ENCODE assay signal across 8 mouse cellular contexts in the genomic region with DNA sequence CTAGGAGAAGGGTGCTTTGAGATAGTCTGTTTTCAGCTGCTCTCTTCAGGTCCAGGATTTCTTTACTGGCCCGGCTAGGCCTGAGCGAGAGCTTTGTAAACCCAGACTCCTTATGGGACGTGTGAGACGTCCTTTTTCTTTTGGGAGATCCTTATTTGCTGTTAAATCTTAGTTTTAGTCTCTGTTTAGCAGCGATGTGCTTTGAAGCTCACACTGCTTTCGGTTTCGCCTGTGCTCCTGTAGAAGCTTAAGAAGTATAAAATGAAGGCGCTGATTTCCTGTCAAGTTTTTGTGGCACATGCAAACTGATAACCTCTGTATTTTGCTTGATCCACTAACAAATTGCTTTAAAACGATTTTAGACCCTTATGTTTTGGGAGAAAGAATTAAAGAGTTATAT. TPM values are rescaled to one million over a fixed set of nuclear protein-coding genes. Genes with fewer than 3 reads are reported as not detected.
DNase-seq lines count a peak whose midpoint lies in the region; ATAC-seq and TF ChIP-seq lines count a peak whose summit lies in the region.

No protein-coding gene starts in this region.

- peak overlapping the region; percentile 89 for H3K4me3 ChIP-seq in lung, embryonic 15.5 days
- peak overlapping the region; percentile 74 for H3K4me3 ChIP-seq in embryonic facial prominence, embryonic 12.5 days
- peak overlapping the region; percentile 86 for H3K4me3 ChIP-seq in limb, embryonic 12.5 days (replicated peaks)
- peak overlapping the region; percentile 99 for H3K4me3 ChIP-seq in small intestine, adult 2 months (ENCODE audit: low read depth, low read length)

- no peak for ATAC-seq in lung, embryonic 15.5 days (ENCODE audit: borderline replicate concordance, extremely low read depth, low FRiP score, low TSS enrichment)
- no peak for ATAC-seq in embryonic facial prominence, embryonic 12.5 days (ENCODE audit: insufficient number of reproducible peaks, insufficient read depth, low FRiP score, low TSS enrichment)
- no peak for ATAC-seq in limb, embryonic 12.5 days (ENCODE audit: insufficient number of reproducible peaks, insufficient read depth, low FRiP score, low TSS enrichment, low read depth)

- peaks cover 28% of the 10 kb centered on the region for H3K36me3 ChIP-seq in lung, embryonic 15.5 days
- peaks cover 27% of the 10 kb centered on the region for H3K36me3 ChIP-seq in embryonic facial prominence, embryonic 12.5 days
- peaks cover 32% of the 10 kb centered on the region for H3K36me3 ChIP-seq in limb, embryonic 12.5 days
- H3K36me3 ChIP-seq in small intestine, adult 2 months (ENCODE audit: control insufficient read depth, insufficient read depth, low read length), result peaks cover 24% of the 10 kb centered on the region

- H3K9me3 ChIP-seq in lung, embryonic 15.5 days, result no peaks in the 10 kb centered on the region
- no peaks in the 10 kb centered on the region for H3K9me3 ChIP-seq in embryonic facial prominence, embryonic 12.5 days
- no peaks in the 10 kb centered on the region for H3K9me3 ChIP-seq in limb, embryonic 12.5 days

- peak overlapping the region; percentile 56 for H3K4me2 ChIP-seq in lung, embryonic 15.5 days
- peak overlapping the region; percentile 61 for H3K4me2 ChIP-seq in embryonic facial prominence, embryonic 12.5 days (replicated peaks)
- peak overlapping the region; percentile 70 for H3K4me2 ChIP-seq in limb, embryonic 12.5 days

- no peaks in the 10 kb centered on the region for H3K27me3 ChIP-seq in lung, embryonic 15.5 days
- no peaks in the 10 kb centered on the region for H3K27me3 ChIP-seq in embryonic facial prominence, embryonic 12.5 days
- no peaks in the 10 kb centered on the region for H3K27me3 ChIP-seq in limb, embryonic 12.5 days
- H3K27me3 ChIP-seq in small intestine, adult 2 months (ENCODE audit: control insufficient read depth, insufficient read depth, low read length), result no peaks in the 10 kb centered on the region

- under 1% methylated on average over 9 of the region's 9 CpGs for WGBS in lung, embryonic 15.5 days
- WGBS in embryonic facial prominence, embryonic 12.5 days, result 1% methylated on average over 9 of the region's 9 CpGs
- 2% methylated on average over 9 of the region's 9 CpGs for WGBS in limb, embryonic 12.5 days
- under 1% methylated on average over 9 of the region's 9 CpGs for WGBS in small intestine, adult 2 months

- 0 out of 2 replicates have a peak, but pooled peaks cover 5% of the 10 kb centered on the region for H3K4me1 ChIP-seq in lung, embryonic 15.5 days
- H3K4me1 ChIP-seq in embryonic facial prominence, embryonic 12.5 days, result peaks cover 6% of the 10 kb centered on the region; the same call in 1 of the 2 replicates
- peaks cover 4% of the 10 kb centered on the region; the same call in 1 of the 2 replicates for H3K4me1 ChIP-seq in limb, embryonic 12.5 days (replicated peaks)
- H3K4me1 ChIP-seq in small intestine, adult 2 months (ENCODE audit: control insufficient read depth, insufficient read depth, insufficient read length, low read length), result peaks cover 3% of the 10 kb centered on the region; the same call in 1 of the 2 replicates

- TF ChIP-seq CTCF in small intestine, adult 2 months (IDR thresholded peaks at IDR 0.05; ENCODE audit: extremely low read depth, insufficient read length, insufficient replicate concordance, low read depth, low read length), result no peak

- no peak for DNase-seq in lung, postnatal 10 days
- DNase-seq in right cerebral cortex, postnatal 14 days, result no peak
- DNase-seq in cerebellum, adult 18-20 months, result no peak
- DNase-seq in frontal cortex, postnatal 25 days (ENCODE audit: low spot score in 2 of 2), result no peak

- TF ChIP-seq POLR2A in small intestine, adult 2 months (IDR thresholded peaks at IDR 0.05; ENCODE audit: low read depth, low read length), result no peak

- peak overlapping the region; percentile 88 for H3K9ac ChIP-seq in lung, embryonic 15.5 days
- H3K9ac ChIP-seq in embryonic facial prominence, embryonic 12.5 days, result peak overlapping the region; percentile 88
- H3K9ac ChIP-seq in limb, embryonic 12.5 days (replicated peaks), result peak overlapping the region; percentile 80

- H3K27ac ChIP-seq in lung, embryonic 15.5 days, result peak overlapping the region; percentile 42; the same call in 1 of the 2 replicates
- H3K27ac ChIP-seq in embryonic facial prominence, embryonic 12.5 days, result 0 out of 2 replicates have a peak overlapping the region, but pooled peaks have one; percentile 25
- peak overlapping the region; percentile 41; the same call in 1 of the 2 replicates for H3K27ac ChIP-seq in limb, embryonic 12.5 days
- H3K27ac ChIP-seq in small intestine, adult 2 months (ENCODE audit: insufficient read depth, low read depth, low read length), result peak overlapping the region; percentile 85

RNA-seq across cellular contexts. Expression of a gene that starts 0.5 kb away (rescaled TPM):
- 204 and 207 TPM in 2 replicates for polyA plus RNA-seq in lung, embryonic 15.5 days (2015; fragmentation: Nextera tagmentation; extraction: Ambion mirVana)
- polyA plus RNA-seq in embryonic facial prominence, embryonic 12.5 days (2016; fragmentation: Nextera tagmentation; extraction: Ambion mirVana), result 181 and 186 TPM in 2 replicates
- 193 TPM in 2 replicates for polyA plus RNA-seq in limb, embryonic 12.5 days (2016; fragmentation: Nextera tagmentation; extraction: Ambion mirVana)
- polyA plus RNA-seq in small intestine, adult 2 months (2012; rRNA removed), result 11.8 and 24.8 TPM in 2 replicates

RNA-seq across cellular contexts. Expression of a gene that starts 0.6 kb away (rescaled TPM):
- polyA plus RNA-seq in lung, embryonic 15.5 days (2015; fragmentation: Nextera tagmentation; extraction: Ambion mirVana), result 108 and 109 TPM in 2 replicates
- polyA plus RNA-seq in embryonic facial prominence, embryonic 12.5 days (2016; fragmentation: Nextera tagmentation; extraction: Ambion mirVana), result 116 and 117 TPM in 2 replicates
- 111 and 118 TPM in 2 replicates for polyA plus RNA-seq in limb, embryonic 12.5 days (2016; fragmentation: Nextera tagmentation; extraction: Ambion mirVana)
- polyA plus RNA-seq in small intestine, adult 2 months (2012; rRNA removed), result 1.8 and 2.4 TPM in 2 replicates

RNA-seq across cellular contexts. Expression of a gene that starts 16.4 kb away (rescaled TPM):
- 25.8 and 26.2 TPM in 2 replicates for polyA plus RNA-seq in lung, embryonic 15.5 days (2015; fragmentation: Nextera tagmentation; extraction: Ambion mirVana)
- 30.4 and 30.6 TPM in 2 replicates for polyA plus RNA-seq in embryonic facial prominence, embryonic 12.5 days (2016; fragmentation: Nextera tagmentation; extraction: Ambion mirVana)
- 33.2 and 34.2 TPM in 2 replicates for polyA plus RNA-seq in limb, embryonic 12.5 days (2016; fragmentation: Nextera tagmentation; extraction: Ambion mirVana)
- polyA plus RNA-seq in small intestine, adult 2 months (2012; rRNA removed), result 0.95 and 1.6 TPM in 2 replicates

Comparison
In these comparisons a context has a peak if more than half of its experiments do, and no peak if none do; other contexts are left out.
1. H3K27ac ChIP-seq: peak in every context shown above with its lines; median percentile 85 in small intestine, adult 2 months; 42 in lung, embryonic 15.5 days; 41 in limb, embryonic 12.5 days; 25 in embryonic facial prominence, embryonic 12.5 days.
2. RNA of a gene that starts 0.6 kb away (polyA plus RNA-seq): 116 to 117 TPM in embryonic facial prominence, embryonic 12.5 days, 111 to 118 TPM in limb, embryonic 12.5 days and 108 to 109 TPM in lung, embryonic 15.5 days; 1.8 to 2.4 TPM in small intestine, adult 2 months; every median in the first group is over 10 times any median in the second.
3. RNA of a gene that starts 16.4 kb away (polyA plus RNA-seq): 33.2 to 34.2 TPM in limb, embryonic 12.5 days, 30.4 to 30.6 TPM in embryonic facial prominence, embryonic 12.5 days and 25.8 to 26.2 TPM in lung, embryonic 15.5 days; 0.95 to 1.6 TPM in small intestine, adult 2 months; every median in the first group is over 10 times any median in the second.
4. Peak in every context shown above with its lines, with median percentiles within 50 percentile points of each other: H3K4me2 ChIP-seq, H3K4me3 ChIP-seq and H3K9ac ChIP-seq.